Mouse (Mus musculus): ENCODE results near the gene Plxna4.

DNA sequence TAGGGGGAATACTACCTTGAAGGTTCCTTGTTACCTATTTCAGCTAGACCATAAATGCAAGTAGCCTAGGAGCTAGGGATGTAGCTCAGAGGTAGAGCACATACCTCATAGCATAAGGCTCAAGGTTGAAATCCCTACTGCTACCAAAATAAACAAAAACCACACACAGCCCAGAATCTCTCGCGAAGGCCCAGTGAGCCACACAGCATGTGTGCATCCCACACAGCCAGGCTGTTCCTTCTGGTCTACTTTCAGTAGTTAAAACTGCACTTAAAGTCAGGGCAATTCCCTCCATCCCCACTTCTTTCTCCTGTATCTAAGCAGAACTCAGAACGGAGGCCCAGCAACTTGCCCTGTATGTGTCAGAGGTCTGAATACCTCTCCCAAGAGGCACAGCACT, 116.4 kb downstream of the Plxna4 start:
- TF ChIP-seq GATA1 (IDR thresholded peaks at IDR 0.05; ENCODE audit: borderline replicate concordance, low read length) (no peak), FLI1 (IDR thresholded peaks at IDR 0.05; ENCODE audit: low read length) (no peak)
